ENCODE assay signal across 28 mouse cellular contexts in genomic region chr2:59303530-59304063, GRCm38 (mm10).
DNase-seq lines count a peak whose midpoint lies in the region; ATAC-seq and TF ChIP-seq lines count a peak whose summit lies in the region.
"Had no signal": no experiment of that assay in that cellular context is flagged by ENCODE, and none has a peak within 500 bp of the region (broad histone marks: within the 10 kb centered on the region; RNA-seq: fewer than 3 reads in every experiment).

No protein-coding gene starts in this region.

- H3K9me3 ChIP-seq in forebrain, embryonic 16.5 days (ENCODE audit: control insufficient read depth, low read length), result no peaks in the 10 kb centered on the region
- H3K9me3 ChIP-seq in forebrain, embryonic 12.5 days, result no peaks in the 10 kb centered on the region
- H3K9me3 ChIP-seq in midbrain, embryonic 13.5 days, result no peaks in the 10 kb centered on the region
- H3K9me3 ChIP-seq in midbrain, embryonic 10.5 days (replicated peaks), result no peaks in the 10 kb centered on the region
- H3K9me3 ChIP-seq in stomach, postnatal 0 days (ENCODE audit: control insufficient read depth, low read length), result no peaks in the 10 kb centered on the region
- H3K9me3 ChIP-seq: embryonic facial prominence, embryonic 10.5 days; embryonic facial prominence, embryonic 13.5 days; heart, embryonic 10.5 days; heart, embryonic 13.5 days had no signal

- peaks cover 5% of the 10 kb centered on the region for H3K36me3 ChIP-seq in forebrain, embryonic 16.5 days (ENCODE audit: control insufficient read depth, insufficient read depth)
- H3K36me3 ChIP-seq in forebrain, embryonic 12.5 days (replicated peaks), result peaks cover 36% of the 10 kb centered on the region
- peaks cover 27% of the 10 kb centered on the region for H3K36me3 ChIP-seq in midbrain, embryonic 13.5 days
- peaks cover 37% of the 10 kb centered on the region for H3K36me3 ChIP-seq in midbrain, embryonic 10.5 days
- H3K36me3 ChIP-seq in stomach, postnatal 0 days (ENCODE audit: control insufficient read depth, insufficient read depth, low read length), result peaks cover 6% of the 10 kb centered on the region

- no peak overlapping the region for H3K27ac ChIP-seq in forebrain, embryonic 16.5 days (ENCODE audit: low read length)
- H3K27ac ChIP-seq in forebrain, embryonic 12.5 days, result no peak overlapping the region
- no peak overlapping the region for H3K27ac ChIP-seq in midbrain, embryonic 13.5 days
- no peak overlapping the region for H3K27ac ChIP-seq in midbrain, embryonic 10.5 days (replicated peaks)
- H3K27ac ChIP-seq in stomach, postnatal 0 days (replicated peaks), result no peak overlapping the region
- H3K27ac ChIP-seq: embryonic facial prominence, embryonic 10.5 days; embryonic facial prominence, embryonic 13.5 days; heart, adult 2 months; heart, embryonic 10.5 days; heart, embryonic 13.5 days; hindbrain, embryonic 14.5 days; hindbrain, postnatal 0 days had no signal

- no peak for TF ChIP-seq CTCF in stomach, postnatal 0 days (IDR thresholded peaks at IDR 0.05; ENCODE audit: low read depth)

- peak; percentile 51; the same call in 1 of the 2 replicates for ATAC-seq in forebrain, embryonic 16.5 days
- ATAC-seq in forebrain, embryonic 12.5 days (ENCODE audit: low FRiP score), result no peak
- peak; percentile 47; the same call in 1 of the 2 replicates for ATAC-seq in midbrain, embryonic 13.5 days
- peak; percentile 71 for ATAC-seq in stomach, postnatal 0 days (ENCODE audit: low FRiP score, low TSS enrichment)
- ATAC-seq: activated CD4-positive, CD25-positive, alpha-beta regulatory T cell, adult 4 months; forebrain, embryonic 14.5 days; hindbrain, postnatal 0 days had no signal

- no peak for DNase-seq in midbrain, embryonic 10.5 days (ENCODE audit: low spot score)
- peak; percentile 32 for DNase-seq in brain, adult 2 months (ENCODE audit: low read depth, low spot score)
- DNase-seq in stomach, postnatal 0 days (ENCODE audit: low spot score), result no peak
- DNase-seq in adrenal gland, adult 2 months, result no peak
- DNase-seq: adrenal gland, postnatal 10 days; adrenal gland, postnatal 36 days; cerebellum, adult 11-12 months; cerebellum, adult 8-10 months; cerebellum, postnatal 10 days; cerebellum, postnatal 36 days; embryo, embryonic 11 days; gastrocnemius, postnatal 10 days; gastrocnemius, postnatal 36 days; heart, adult 2 months; heart, postnatal 14 days; heart, postnatal 4 days had no signal

- H3K4me1 ChIP-seq in forebrain, embryonic 16.5 days (replicated peaks; ENCODE audit: control insufficient read depth, insufficient read depth, low read length), result peaks cover 13% of the 10 kb centered on the region
- H3K4me1 ChIP-seq in forebrain, embryonic 12.5 days, result peaks cover 12% of the 10 kb centered on the region
- H3K4me1 ChIP-seq in midbrain, embryonic 13.5 days (replicated peaks), result peaks cover 23% of the 10 kb centered on the region
- peaks cover 11% of the 10 kb centered on the region for H3K4me1 ChIP-seq in midbrain, embryonic 10.5 days
- no peaks in the 10 kb centered on the region for H3K4me1 ChIP-seq in stomach, postnatal 0 days (replicated peaks; ENCODE audit: control insufficient read depth, insufficient read depth)
- H3K4me1 ChIP-seq: embryonic facial prominence, embryonic 13.5 days had no signal

- H3K4me2 ChIP-seq in forebrain, embryonic 16.5 days (ENCODE audit: low read length), result no peak overlapping the region
- no peak overlapping the region for H3K4me2 ChIP-seq in forebrain, embryonic 12.5 days
- no peak overlapping the region for H3K4me2 ChIP-seq in midbrain, embryonic 13.5 days (replicated peaks)
- no peak overlapping the region for H3K4me2 ChIP-seq in stomach, postnatal 0 days (replicated peaks; ENCODE audit: low read depth)
- H3K4me2 ChIP-seq: embryonic facial prominence, embryonic 13.5 days; heart, embryonic 13.5 days; hindbrain, embryonic 14.5 days had no signal

- 87% methylated on average over 12 of the region's 12 CpGs for WGBS in forebrain, embryonic 16.5 days
- WGBS in forebrain, embryonic 12.5 days, result 90% methylated on average over 12 of the region's 12 CpGs
- WGBS in midbrain, embryonic 13.5 days, result 84% methylated on average over 12 of the region's 12 CpGs
- 88% methylated on average over 12 of the region's 12 CpGs for WGBS in midbrain, embryonic 10.5 days
- 58% methylated on average over 12 of the region's 12 CpGs for WGBS in stomach, postnatal 0 days

- no peak for TF ChIP-seq EP300 in stomach, postnatal 0 days (optimal IDR thresholded peaks at IDR 0.05)

- H3K4me3 ChIP-seq in forebrain, embryonic 16.5 days (replicated peaks; ENCODE audit: low read length), result no peak overlapping the region
- no peak overlapping the region for H3K4me3 ChIP-seq in forebrain, embryonic 12.5 days (replicated peaks)
- H3K4me3 ChIP-seq in midbrain, embryonic 13.5 days (replicated peaks), result no peak overlapping the region
- no peak overlapping the region for H3K4me3 ChIP-seq in midbrain, embryonic 10.5 days
- no peak overlapping the region for H3K4me3 ChIP-seq in stomach, postnatal 0 days (ENCODE audit: low read depth, low read length)
- H3K4me3 ChIP-seq: embryonic facial prominence, embryonic 10.5 days; embryonic facial prominence, embryonic 13.5 days; erythroblast, embryonic 14.5 days; heart, adult 2 months; heart, embryonic 10.5 days; heart, embryonic 13.5 days had no signal

- no peaks in the 10 kb centered on the region for H3K27me3 ChIP-seq in forebrain, embryonic 16.5 days (replicated peaks; ENCODE audit: control insufficient read depth, insufficient read depth, low read length)
- H3K27me3 ChIP-seq in forebrain, embryonic 12.5 days, result no peaks in the 10 kb centered on the region
- H3K27me3 ChIP-seq in midbrain, embryonic 13.5 days, result no peaks in the 10 kb centered on the region
- no peaks in the 10 kb centered on the region for H3K27me3 ChIP-seq in midbrain, embryonic 10.5 days (ENCODE audit: low read depth, poor library complexity, severe bottlenecking)
- no peaks in the 10 kb centered on the region for H3K27me3 ChIP-seq in stomach, postnatal 0 days (ENCODE audit: control insufficient read depth, insufficient read depth, low read length)
- H3K27me3 ChIP-seq: embryonic facial prominence, embryonic 13.5 days; heart, embryonic 13.5 days had no signal

- H3K9ac ChIP-seq in forebrain, embryonic 16.5 days (replicated peaks; ENCODE audit: low read depth, low read length), result no peak overlapping the region
- no peak overlapping the region for H3K9ac ChIP-seq in forebrain, embryonic 12.5 days
- H3K9ac ChIP-seq in midbrain, embryonic 13.5 days (replicated peaks), result no peak overlapping the region
- H3K9ac ChIP-seq in stomach, postnatal 0 days (ENCODE audit: low read length), result no peak overlapping the region
- H3K9ac ChIP-seq: embryonic facial prominence, embryonic 13.5 days; heart, embryonic 13.5 days; hindbrain, embryonic 14.5 days had no signal
